Mouse (Mus musculus): ENCODE measurements at regions not wholly inside any gene's neighbourhood (a gene's known extent, or its start where the extent isn't known, plus 50 kb on each side); places are given as distances from the start of the nearest gene placed in this dataset.
A peak's percentile ranks its signal among the peaks of the same experiment; 100 is the strongest.

DNA sequence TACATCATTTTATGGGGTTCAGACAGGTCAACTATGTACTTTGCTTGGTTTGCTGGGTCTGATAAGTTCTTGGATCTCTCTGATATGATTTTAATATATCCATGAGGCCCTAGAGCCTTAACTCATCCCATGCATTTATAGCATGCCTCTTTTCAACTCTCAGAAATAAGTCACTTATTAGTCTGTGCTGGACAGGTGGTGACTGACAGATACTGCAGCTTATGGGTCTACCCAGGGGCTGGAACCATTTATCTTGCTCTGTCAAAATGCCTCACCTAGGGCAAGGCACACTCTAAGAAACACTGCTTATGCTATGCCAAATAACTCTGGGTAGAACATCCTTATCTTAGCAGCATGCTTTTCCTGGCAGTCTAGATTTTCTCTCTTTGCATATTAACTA, 225.6 kb downstream of the Mbnl1 start:
- no peak for ATAC-seq (ENCODE audit: insufficient read depth)
- Histone ChIP-seq H3K27ac (replicated peaks) (no peak overlapping the region), H3K27me3 (no peaks in the 10 kb centered on the region), H3K36me3 (replicated peaks) (no peaks in the 10 kb centered on the region), H3K9me3 (replicated peaks) (no peaks in the 10 kb centered on the region), H3K4me2 (no peak overlapping the region), H3K9ac (no peak overlapping the region), H3K4me1 (replicated peaks) (no peaks in the 10 kb centered on the region), H3K4me3 (replicated peaks) (no peak overlapping the region)

- Histone ChIP-seq H3K4me1 (replicated peaks) (no peaks in the 10 kb centered on the region), H3K27me3 (no peaks in the 10 kb centered on the region), H3K4me2 (no peak overlapping the region), H3K36me3 (replicated peaks) (no peaks in the 10 kb centered on the region), H3K4me3 (replicated peaks) (no peak overlapping the region), H3K9ac (no peak overlapping the region), H3K27ac (replicated peaks) (no peak overlapping the region), H3K9me3 (replicated peaks) (no peaks in the 10 kb centered on the region)
- 70% methylated on average over 4 of the region's 4 CpGs for WGBS (ENCODE audit: insufficient replicate concordance)
- ATAC-seq (ENCODE audit: insufficient read depth) = no peak
Measured at GRCm38 (mm10) chr3:60707139-60707538, 234.5 kb downstream of the Mbnl1 start.

DNA sequence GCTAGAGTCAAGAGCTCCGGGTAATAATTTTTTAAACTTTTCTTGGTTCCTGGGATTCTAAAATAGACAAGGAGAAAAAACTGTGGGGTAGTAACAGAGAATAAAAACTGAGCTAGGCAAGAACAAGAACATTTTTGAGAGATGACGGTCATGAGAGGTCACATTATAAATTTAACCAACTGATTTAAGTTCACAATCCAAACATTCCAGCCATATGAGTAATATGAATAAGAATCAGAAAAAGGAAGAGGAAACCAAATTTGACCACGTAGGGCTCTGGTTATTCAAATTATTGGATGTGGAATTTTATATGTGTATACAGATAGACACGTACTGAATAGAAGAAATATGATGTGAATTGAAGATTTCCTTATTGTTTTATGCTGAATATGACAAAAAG, 240.3 kb downstream of the Mbnl1 start:
- Histone ChIP-seq H3K36me3 (replicated peaks) (no peaks in the 10 kb centered on the region), H3K27me3 (no peaks in the 10 kb centered on the region), H3K4me2 (no peak overlapping the region), H3K9ac (no peak overlapping the region), H3K4me3 (replicated peaks) (no peak overlapping the region), H3K9me3 (replicated peaks) (no peaks in the 10 kb centered on the region), H3K4me1 (replicated peaks) (no peaks in the 10 kb centered on the region), H3K27ac (replicated peaks) (no peak overlapping the region)
- WGBS (ENCODE audit: insufficient replicate concordance) = 65% methylated on average over 4 of the region's 4 CpGs
- ATAC-seq (ENCODE audit: insufficient read depth) = no peak

DNA sequence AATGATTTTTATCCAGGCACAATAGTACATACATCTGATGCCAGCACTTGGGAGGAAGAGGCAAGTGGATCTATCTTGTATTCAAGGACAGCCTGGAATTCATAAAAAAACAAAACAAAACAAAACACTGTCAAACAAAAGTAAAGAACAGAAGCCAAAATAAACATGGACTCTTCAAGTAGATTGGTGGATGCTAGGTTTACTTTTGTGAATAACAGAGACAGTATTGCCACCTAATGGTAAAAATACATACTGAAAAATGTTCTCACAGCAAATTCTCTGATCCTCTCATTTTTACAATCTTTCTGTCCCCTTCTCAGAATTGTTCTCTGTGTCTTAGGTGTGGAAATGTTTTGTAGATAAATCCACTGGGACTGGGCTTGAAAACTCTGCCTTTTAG, 247.7 kb downstream of the Mbnl1 start:
- ATAC-seq (ENCODE audit: insufficient read depth) = no peak
- H3K27me3 ChIP-seq = no peaks in the 10 kb centered on the region
- H3K4me3 ChIP-seq (replicated peaks) = no peak overlapping the region

DNA sequence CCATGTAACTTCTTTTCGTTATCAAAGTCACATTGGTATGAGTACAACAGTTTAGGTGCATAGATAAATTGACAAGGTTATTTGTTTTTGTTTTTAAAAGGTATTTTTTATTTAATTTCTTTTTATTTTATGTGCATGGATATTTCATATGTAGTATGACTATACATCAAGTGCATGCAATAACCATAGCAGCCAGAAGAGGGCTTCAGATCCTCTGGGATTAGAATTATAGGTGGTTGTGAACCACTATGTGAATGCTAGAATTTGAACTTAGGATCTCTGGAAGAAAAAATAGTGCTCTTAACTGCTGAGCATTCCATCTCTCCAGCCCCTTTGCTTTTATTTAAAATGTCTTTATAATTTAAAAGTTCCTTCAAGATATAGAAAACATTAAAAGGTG, 258.7 kb downstream of the Mbnl1 start:
- no peak for ATAC-seq (ENCODE audit: insufficient read depth)
- Histone ChIP-seq H3K36me3 (replicated peaks) (no peaks in the 10 kb centered on the region), H3K4me1 (replicated peaks) (no peaks in the 10 kb centered on the region), H3K4me2 (no peak overlapping the region), H3K27me3 (no peaks in the 10 kb centered on the region), H3K9ac (no peak overlapping the region), H3K27ac (replicated peaks) (no peak overlapping the region), H3K4me3 (replicated peaks) (no peak overlapping the region), H3K9me3 (replicated peaks) (no peaks in the 10 kb centered on the region)
- WGBS (ENCODE audit: insufficient replicate concordance) = 75% methylated on average over 1 of the region's 1 CpGs

More for the DNA sequence above, 247.7 kb downstream of the Mbnl1 start:
- Histone ChIP-seq H3K9me3 (replicated peaks) (no peaks in the 10 kb centered on the region), H3K9ac (no peak overlapping the region), H3K4me2 (no peak overlapping the region), H3K4me1 (replicated peaks) (no peaks in the 10 kb centered on the region), H3K27ac (replicated peaks) (no peak overlapping the region), H3K36me3 (replicated peaks) (no peaks in the 10 kb centered on the region)

DNA sequence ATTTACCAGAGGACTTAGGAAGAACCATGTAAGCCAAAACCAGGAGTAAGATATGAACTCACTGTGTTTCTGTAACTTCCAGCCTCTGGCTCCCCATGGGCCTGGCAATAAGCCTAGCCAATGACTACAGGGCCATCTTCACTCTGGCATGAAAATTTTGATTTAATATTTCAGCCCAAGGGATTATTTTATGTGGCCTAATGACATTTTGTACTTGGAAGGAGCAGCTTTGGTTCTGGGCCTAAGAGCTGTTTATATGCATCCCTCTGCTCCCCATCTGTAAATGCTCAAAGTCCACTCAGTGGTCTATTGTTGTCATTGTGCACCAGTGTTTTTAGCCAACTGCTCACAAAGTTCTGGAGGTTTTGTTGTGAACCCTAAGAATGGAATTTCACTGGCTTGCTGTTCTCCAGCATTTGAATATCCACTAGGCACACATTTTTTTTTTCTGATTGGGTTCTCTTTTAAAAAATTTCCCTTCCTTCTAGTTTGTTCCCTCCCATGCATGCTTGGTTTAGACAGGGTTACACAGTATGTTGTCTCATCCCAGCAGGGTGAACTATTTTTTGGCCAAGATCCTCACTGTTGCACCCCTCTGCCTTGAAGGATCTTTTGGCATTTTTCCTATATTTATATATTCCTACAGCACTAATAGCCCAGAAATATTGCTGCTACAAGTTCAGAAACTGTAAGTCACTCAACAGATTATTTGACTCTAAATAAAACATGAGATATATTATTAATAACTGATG, 261.9 kb upstream of the P2ry1 start:
- Histone ChIP-seq H3K4me3 (replicated peaks) (no peak overlapping the region), H3K36me3 (replicated peaks) (no peaks in the 10 kb centered on the region), H3K4me1 (replicated peaks) (peaks cover 7% of the 10 kb centered on the region; the same call in 1 of the 2 replicates), H3K9me3 (replicated peaks) (no peaks in the 10 kb centered on the region), H3K27ac (replicated peaks) (no peak overlapping the region), H3K27me3 (no peaks in the 10 kb centered on the region), H3K9ac (no peak overlapping the region), H3K4me2 (no peak overlapping the region)
- ATAC-seq (ENCODE audit: insufficient read depth) = no peak

GRCm38 (mm10) chr3:60741379-60741778, 261.2 kb upstream of the P2ry1 start:
- no peak for ATAC-seq (ENCODE audit: insufficient read depth)
- Histone ChIP-seq H3K4me3 (replicated peaks) (no peak overlapping the region), H3K27me3 (no peaks in the 10 kb centered on the region), H3K4me1 (replicated peaks) (peaks cover 7% of the 10 kb centered on the region; the same call in 1 of the 2 replicates), H3K27ac (replicated peaks) (no peak overlapping the region), H3K4me2 (no peak overlapping the region), H3K9ac (no peak overlapping the region), H3K36me3 (replicated peaks) (no peaks in the 10 kb centered on the region), H3K9me3 (replicated peaks) (no peaks in the 10 kb centered on the region)
- 58% methylated on average over 5 of the region's 5 CpGs for WGBS (ENCODE audit: insufficient replicate concordance)

DNA sequence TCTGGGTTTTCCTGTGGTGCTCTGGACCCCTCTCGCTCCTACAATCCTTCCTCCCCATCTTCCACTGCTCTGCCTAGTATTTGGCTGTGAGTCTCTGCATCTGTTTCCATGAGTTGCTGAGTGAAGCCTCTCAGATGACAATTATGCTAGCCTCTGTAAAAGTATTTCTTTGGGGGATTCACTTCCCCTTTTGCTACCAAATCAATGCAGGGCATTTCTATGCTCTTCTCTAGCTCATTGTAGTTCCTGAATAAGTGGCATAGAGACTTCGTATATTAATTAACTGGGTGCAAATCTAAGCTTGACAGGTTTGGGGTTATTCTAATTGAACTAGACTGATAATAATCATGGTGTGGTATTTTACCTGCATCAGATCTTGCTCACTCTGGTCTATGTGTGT, 260.4 kb upstream of the P2ry1 start:
- Histone ChIP-seq H3K4me2 (no peak overlapping the region), H3K27ac (replicated peaks) (no peak overlapping the region), H3K36me3 (replicated peaks) (no peaks in the 10 kb centered on the region), H3K4me1 (replicated peaks) (peaks cover 7% of the 10 kb centered on the region; the same call in 1 of the 2 replicates), H3K4me3 (replicated peaks) (no peak overlapping the region), H3K9me3 (replicated peaks) (no peaks in the 10 kb centered on the region), H3K27me3 (no peaks in the 10 kb centered on the region), H3K9ac (no peak overlapping the region)
- 60% methylated on average over 2 of the region's 2 CpGs for WGBS (ENCODE audit: insufficient replicate concordance)
- no peak for ATAC-seq (ENCODE audit: insufficient read depth)

GRCm38 (mm10) chr3:60745075-60745474, 257.5 kb upstream of the P2ry1 start:
- no peaks in the 10 kb centered on the region for H3K9me3 ChIP-seq (replicated peaks)
- 69% methylated on average over 1 of the region's 1 CpGs for WGBS (ENCODE audit: insufficient replicate concordance)
- ATAC-seq (ENCODE audit: insufficient read depth) = peak; percentile 65

DNA sequence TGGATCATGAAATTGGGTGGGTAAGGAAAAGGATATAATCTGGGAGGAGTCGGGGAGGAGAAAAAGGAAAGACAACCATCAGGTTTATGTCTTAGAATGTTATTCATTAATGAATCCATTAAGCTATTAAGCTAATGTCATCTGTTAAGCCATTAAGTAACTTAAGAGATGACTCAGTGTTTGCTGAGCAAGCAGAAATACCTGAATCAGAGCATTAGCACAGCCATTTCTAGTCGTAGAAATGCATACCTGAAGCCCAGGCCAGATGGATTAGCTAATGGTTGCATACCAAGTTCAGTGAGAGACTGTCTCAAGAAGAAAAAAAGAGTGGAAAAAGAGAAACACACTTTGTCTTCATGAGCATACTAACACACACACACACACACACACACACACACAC, 244.0 kb upstream of the P2ry1 start:
- 49% methylated on average over 2 of the region's 2 CpGs for WGBS (ENCODE audit: insufficient replicate concordance)
- no peaks in the 10 kb centered on the region for H3K9me3 ChIP-seq (replicated peaks)
- H3K27me3 ChIP-seq = no peaks in the 10 kb centered on the region; the same call in 1 of the 2 replicates
- H3K4me1 ChIP-seq (replicated peaks) = peaks cover 3% of the 10 kb centered on the region; the same call in 1 of the 2 replicates
- no peak overlapping the region for H3K27ac ChIP-seq (replicated peaks)
- no peak overlapping the region for H3K9ac ChIP-seq
- no peak for ATAC-seq (ENCODE audit: insufficient read depth)
- H3K36me3 ChIP-seq (replicated peaks) = no peaks in the 10 kb centered on the region
- no peak overlapping the region for H3K4me3 ChIP-seq (replicated peaks)
- no peak overlapping the region for H3K4me2 ChIP-seq

More at GRCm38 (mm10) chr3:60745075-60745474, 257.5 kb upstream of the P2ry1 start:
- Histone ChIP-seq H3K27me3 (no peaks in the 10 kb centered on the region), H3K9ac (no peak overlapping the region), H3K4me2 (no peak overlapping the region), H3K4me3 (replicated peaks) (no peak overlapping the region), H3K4me1 (replicated peaks) (peaks cover 7% of the 10 kb centered on the region; the same call in 1 of the 2 replicates), H3K36me3 (replicated peaks) (no peaks in the 10 kb centered on the region), H3K27ac (replicated peaks) (no peak overlapping the region)

DNA sequence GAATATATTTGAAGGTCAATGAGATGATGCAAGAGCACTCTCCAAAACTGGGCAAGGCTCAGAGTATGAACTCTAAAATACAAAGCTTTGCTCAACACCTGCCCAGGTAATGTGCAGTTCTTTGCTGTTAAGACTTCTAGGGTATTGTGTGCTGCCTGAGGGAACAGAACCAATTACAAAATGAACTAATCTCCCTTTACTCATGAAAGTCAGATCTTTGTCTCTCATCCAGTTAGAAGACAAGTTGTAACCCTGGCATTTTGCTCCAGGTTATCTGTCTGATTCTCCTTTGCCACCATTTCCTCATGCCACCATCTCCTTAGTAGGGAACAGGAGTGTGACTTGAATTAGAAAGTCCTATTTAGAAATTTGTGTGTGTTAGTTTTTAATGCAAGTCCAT, 243.5 kb upstream of the P2ry1 start:
- Histone ChIP-seq H3K9me3 (replicated peaks) (no peaks in the 10 kb centered on the region), H3K27ac (replicated peaks) (no peak overlapping the region), H3K4me1 (replicated peaks) (peaks cover 3% of the 10 kb centered on the region; the same call in 1 of the 2 replicates), H3K27me3 (no peaks in the 10 kb centered on the region; the same call in 1 of the 2 replicates), H3K36me3 (replicated peaks) (no peaks in the 10 kb centered on the region), H3K9ac (no peak overlapping the region), H3K4me3 (replicated peaks) (no peak overlapping the region), H3K4me2 (no peak overlapping the region)
- ATAC-seq (ENCODE audit: insufficient read depth) = no peak

DNA sequence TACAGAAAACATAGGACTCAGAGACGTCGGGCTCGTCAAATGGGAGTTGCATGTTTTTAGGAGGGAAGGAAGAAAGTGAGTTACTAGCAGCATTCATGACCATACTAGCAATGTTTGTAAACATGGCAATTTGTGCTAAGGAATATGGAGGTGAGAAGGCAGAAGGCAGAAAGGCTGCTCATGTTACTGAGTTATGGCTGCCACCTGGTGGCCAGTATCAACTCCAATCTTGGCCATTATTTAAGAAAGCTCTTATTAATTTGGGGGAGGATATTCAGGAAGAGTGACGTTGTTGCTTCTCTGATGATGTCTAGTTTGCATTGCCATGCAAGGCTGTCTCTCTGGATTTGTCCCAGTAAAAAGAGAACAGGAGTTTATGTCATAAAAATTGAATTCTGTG, 239.7 kb upstream of the P2ry1 start:
- no peak for ATAC-seq (ENCODE audit: insufficient read depth)
- no peak overlapping the region for H3K4me2 ChIP-seq
- no peaks in the 10 kb centered on the region for H3K9me3 ChIP-seq (replicated peaks)
- H3K27me3 ChIP-seq = no peaks in the 10 kb centered on the region; the same call in 1 of the 2 replicates
- H3K4me3 ChIP-seq (replicated peaks) = no peak overlapping the region
- no peak overlapping the region for H3K9ac ChIP-seq
- H3K36me3 ChIP-seq (replicated peaks) = no peaks in the 10 kb centered on the region
- H3K4me1 ChIP-seq (replicated peaks) = peaks cover 3% of the 10 kb centered on the region; the same call in 1 of the 2 replicates
- WGBS (ENCODE audit: insufficient replicate concordance) = 49% methylated on average over 4 of the region's 4 CpGs
- H3K27ac ChIP-seq (replicated peaks) = no peak overlapping the region
